Mouse (Mus musculus) heart, embryonic 10.5 days (tissue): ENCODE measurements at regions not wholly inside any gene's neighbourhood (a gene's known extent, or its start where the extent isn't known, plus 50 kb on each side); places are given as distances from the start of the nearest gene placed in this dataset.
A peak's percentile ranks its signal among the peaks of the same experiment; 100 is the strongest.
"Not testable (repeated sequence)": the region's sequence is repeated elsewhere in the genome, so short reads cannot be mapped to it uniquely, and the experiment has no call there.

Experiments used
- DNase-seq: peaks from one replicate; pipeline ENCODE4 v3.0.0-alpha.2; 2017; ENCODE audit warnings: low spot score
- H3K27ac ChIP-seq: fragments of 300-500 bp; sonication (generic); 2 replicates; pipeline ENCODE4 v1.5.1; 2016; ENCODE audit warnings: mild to moderate bottlenecking
- H3K27me3 ChIP-seq: fragments of 300-500 bp; sonication (generic); 2 replicates; pipeline ENCODE4 v1.6.1; 2016; ENCODE audit warnings: mild to moderate bottlenecking; ENCODE audit not compliant: poor library complexity, insufficient read depth, severe bottlenecking
- H3K36me3 ChIP-seq: fragments of 300-500 bp; sonication (generic); 2 replicates; pipeline ENCODE4 v1.6.1; 2016; ENCODE audit warnings: mild to moderate bottlenecking, moderate library complexity
- H3K4me1 ChIP-seq: fragments of 300-500 bp; sonication (generic); 2 replicates; pipeline ENCODE4 v1.6.1; 2016; ENCODE audit warnings: mild to moderate bottlenecking
- H3K4me3 ChIP-seq: fragments of 300-500 bp; sonication (generic); 2 replicates; pipeline ENCODE4 v1.5.1; 2016; ENCODE audit warnings: mild to moderate bottlenecking, moderate library complexity
- H3K9me3 ChIP-seq: fragments of 300-500 bp; sonication (generic); 2 replicates; pipeline ENCODE4 v1.6.1; 2016; ENCODE audit warnings: mild to moderate bottlenecking, moderate library complexity
- WGBS: fragments of 180-500 bp; shearing (Covaris S2); methylation state at CpG from one replicate; pipeline ENCODE4 v1.1.7; 2016; 5-methylcytosine and 5-hydroxymethylcytosine counted together

- H3K4me3 ChIP-seq, H3K27ac ChIP-seq, DNase-seq, H3K36me3 ChIP-seq, H3K4me1 ChIP-seq, H3K27me3 ChIP-seq: not testable (repeated sequence)
- peaks cover 16% of the 10 kb centered on the region for H3K9me3 ChIP-seq
- WGBS, result 65% methylated on average over 4 of the region's 5 CpGs
Measured at GRCm38 (mm10) chrX:170809909-170810308, 137.5 kb downstream of the Asmt start.

GRCm38 (mm10) chrX:170815381-170815780 lies 142.9 kb downstream of the Asmt start:
- H3K36me3 ChIP-seq, result no peaks in the 10 kb centered on the region
- WGBS, result 63% methylated on average over 2 of the region's 2 CpGs
- no peak overlapping the region for H3K27ac ChIP-seq
- no peak overlapping the region for H3K4me3 ChIP-seq
- H3K9me3 ChIP-seq, result peaks cover 30% of the 10 kb centered on the region
- no peaks in the 10 kb centered on the region for H3K27me3 ChIP-seq
- peak; percentile 68 for DNase-seq
- H3K4me1 ChIP-seq, result no peaks in the 10 kb centered on the region

- DNase-seq, H3K27ac ChIP-seq, H3K27me3 ChIP-seq, H3K4me3 ChIP-seq, H3K36me3 ChIP-seq, H3K4me1 ChIP-seq: not testable (repeated sequence)
- H3K9me3 ChIP-seq, result peaks cover 22% of the 10 kb centered on the region
- 61% methylated on average over 5 of the region's 5 CpGs for WGBS
Measured at GRCm38 (mm10) chrX:170841108-170841507, 168.7 kb downstream of the Asmt start.

DNA sequence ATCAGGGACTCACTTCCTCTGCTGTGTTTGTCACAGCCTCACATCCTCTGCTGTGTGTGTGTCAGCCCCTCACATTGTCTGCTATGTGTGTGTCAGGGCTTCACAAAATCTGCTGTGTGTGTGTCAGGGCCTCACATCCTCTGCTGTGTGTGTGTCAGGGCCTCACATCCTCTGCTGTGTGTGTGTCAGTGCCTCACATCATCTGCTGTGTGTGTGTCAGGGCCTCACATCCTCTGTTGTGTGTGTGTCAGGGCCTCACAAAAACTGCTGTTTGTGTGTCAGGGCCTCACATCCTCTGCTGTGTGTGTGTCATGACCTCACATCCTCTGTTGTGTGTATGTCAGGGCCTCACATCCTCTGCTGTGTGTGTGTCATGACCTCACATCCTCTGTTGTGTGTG lies 169.1 kb downstream of the Asmt start:
- not testable (repeated sequence) for H3K36me3 ChIP-seq, H3K27me3 ChIP-seq, DNase-seq, H3K4me3 ChIP-seq, H3K27ac ChIP-seq, H3K4me1 ChIP-seq
- peaks cover 22% of the 10 kb centered on the region for H3K9me3 ChIP-seq

DNA sequence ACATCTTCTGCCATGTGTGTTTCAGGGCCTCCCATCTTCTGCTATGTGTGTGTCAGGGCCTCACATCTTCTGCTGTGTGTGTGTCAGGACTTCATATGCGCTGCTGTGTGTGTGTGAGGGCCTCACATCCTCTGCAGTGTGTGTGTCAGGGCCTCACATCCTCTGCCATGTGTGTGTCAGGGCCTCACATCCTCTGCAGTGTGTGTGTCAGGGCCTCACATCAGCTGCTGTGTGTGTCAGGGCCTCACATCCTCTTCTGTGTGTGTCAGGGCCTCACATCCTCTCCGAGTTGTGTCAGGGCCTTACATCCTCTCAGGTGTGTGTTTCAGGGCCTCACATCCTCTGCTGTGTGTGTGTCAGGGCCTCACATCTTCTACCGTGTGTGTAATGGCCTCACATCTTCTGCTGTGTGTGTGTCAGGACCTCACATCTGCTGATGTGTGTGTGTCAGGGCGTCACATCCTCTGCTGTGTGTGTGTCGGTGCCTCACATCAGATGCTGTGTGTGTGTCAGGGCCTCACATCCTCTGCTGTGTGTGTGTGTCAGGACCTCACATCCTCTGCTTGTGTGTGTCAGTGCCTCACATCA lies 170.5 kb downstream of the Asmt start:
- not testable (repeated sequence) for H3K27me3 ChIP-seq, H3K36me3 ChIP-seq, H3K4me3 ChIP-seq, H3K4me1 ChIP-seq, H3K27ac ChIP-seq
- peak; percentile 71 for DNase-seq
- H3K9me3 ChIP-seq, result peaks cover 22% of the 10 kb centered on the region
- 65% methylated on average over 5 of the region's 5 CpGs for WGBS

GRCm38 (mm10) chrX:170876616-170877015 lies 204.2 kb downstream of the Asmt start:
- H3K27me3 ChIP-seq, H3K36me3 ChIP-seq, DNase-seq, H3K27ac ChIP-seq, H3K9me3 ChIP-seq, H3K4me1 ChIP-seq, H3K4me3 ChIP-seq: not testable (repeated sequence)
- WGBS, result no CpG with 5 or more reads among the region's 2 CpGs

DNA sequence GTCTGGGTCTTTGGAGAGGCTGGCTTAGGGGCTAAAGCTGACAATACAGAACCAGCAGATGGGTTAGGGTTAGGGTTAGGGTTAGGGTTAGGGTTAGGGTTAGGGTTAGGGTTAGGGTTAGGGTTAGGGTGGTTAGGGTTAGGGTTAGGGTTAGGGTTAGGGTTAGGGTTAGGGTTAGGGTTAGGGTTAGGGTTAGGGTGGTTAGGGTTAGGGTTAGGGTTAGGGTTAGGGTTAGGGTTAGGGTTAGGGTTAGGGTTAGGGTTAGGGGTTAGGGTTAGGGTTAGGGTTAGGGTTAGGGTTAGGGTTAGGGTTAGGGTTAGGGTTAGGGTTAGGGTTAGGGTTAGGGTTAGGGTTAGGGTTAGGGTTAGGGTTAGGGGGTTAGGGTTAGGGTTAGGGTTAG lies 208.4 kb downstream of the Asmt start:
- not testable (repeated sequence) for H3K9me3 ChIP-seq, H3K36me3 ChIP-seq, H3K4me3 ChIP-seq, H3K27me3 ChIP-seq, H3K27ac ChIP-seq, DNase-seq, H3K4me1 ChIP-seq
